Mouse (Mus musculus) cerebellum, adult 2 months (tissue): ENCODE results near the gene Per3. TPM values are rescaled to one million over a fixed set of nuclear protein-coding genes. Genes with fewer than 3 reads are reported as not detected.

Experiments
- DNase-seq, 2 experiments: peaks; one replicate each; pipeline ENCODE4 v3.0.0; 2021
- H3K27ac ChIP-seq: fragments of 200-500 bp; 2 replicates; pipeline ENCODE4 v1.5.1; 2012; ENCODE audit warnings: low read length, control low read depth, inconsistent platforms; ENCODE audit not compliant: insufficient read depth
- H3K27me3 ChIP-seq: fragments of 200-500 bp; 2 replicates; pipeline ENCODE4 v1.6.1; 2012; ENCODE audit warnings: inconsistent platforms, mild to moderate bottlenecking, low read length, moderate library complexity; ENCODE audit not compliant: control insufficient read depth, insufficient read depth
- H3K4me1 ChIP-seq: fragments of 200-500 bp; 2 replicates; pipeline ENCODE4 v1.6.1; 2011; ENCODE audit warnings: low read length; ENCODE audit not compliant: control insufficient read depth, insufficient read depth
- H3K4me3 ChIP-seq: fragments of 200-500 bp; replicated peaks from 2 replicates; pipeline ENCODE3; 2011; ENCODE audit warnings: mild to moderate bottlenecking, low read depth, low read length, control low read depth; ENCODE audit not compliant: insufficient read depth
- CTCF ChIP-seq: fragments of 200-500 bp; IDR thresholded peaks from 2 replicates; pipeline ENCODE4 v1.5.1; 2011; ENCODE audit warnings: low read depth, mild to moderate bottlenecking, control low read depth, low read length, moderate library complexity, borderline replicate concordance; ENCODE audit not compliant: insufficient read depth
- POLR2A ChIP-seq: fragments of 200-500 bp; IDR thresholded peaks from 2 replicates; pipeline ENCODE4 v1.6.1; 2011; ENCODE audit warnings: low read length, control low read depth, borderline replicate concordance; ENCODE audit not compliant: insufficient read depth
- WGBS: fragments of 180-500 bp; shearing (Covaris S2); methylation state at CpG from one replicate; pipeline ENCODE4 v1.1.7; 2018; 5-methylcytosine and 5-hydroxymethylcytosine counted together
- polyA plus RNA-seq: library from polyadenylated mRNA; depleted of rRNA; stranded (reverse); fragments of >200 nt; gene quantifications from 2 replicates; pipeline ENCODE4 v1.2.3, GENCODE M21; 2012; rRNA removed

Gene Per3
- polyA plus RNA-seq: 40.0 TPM in 2 replicates

DNA sequence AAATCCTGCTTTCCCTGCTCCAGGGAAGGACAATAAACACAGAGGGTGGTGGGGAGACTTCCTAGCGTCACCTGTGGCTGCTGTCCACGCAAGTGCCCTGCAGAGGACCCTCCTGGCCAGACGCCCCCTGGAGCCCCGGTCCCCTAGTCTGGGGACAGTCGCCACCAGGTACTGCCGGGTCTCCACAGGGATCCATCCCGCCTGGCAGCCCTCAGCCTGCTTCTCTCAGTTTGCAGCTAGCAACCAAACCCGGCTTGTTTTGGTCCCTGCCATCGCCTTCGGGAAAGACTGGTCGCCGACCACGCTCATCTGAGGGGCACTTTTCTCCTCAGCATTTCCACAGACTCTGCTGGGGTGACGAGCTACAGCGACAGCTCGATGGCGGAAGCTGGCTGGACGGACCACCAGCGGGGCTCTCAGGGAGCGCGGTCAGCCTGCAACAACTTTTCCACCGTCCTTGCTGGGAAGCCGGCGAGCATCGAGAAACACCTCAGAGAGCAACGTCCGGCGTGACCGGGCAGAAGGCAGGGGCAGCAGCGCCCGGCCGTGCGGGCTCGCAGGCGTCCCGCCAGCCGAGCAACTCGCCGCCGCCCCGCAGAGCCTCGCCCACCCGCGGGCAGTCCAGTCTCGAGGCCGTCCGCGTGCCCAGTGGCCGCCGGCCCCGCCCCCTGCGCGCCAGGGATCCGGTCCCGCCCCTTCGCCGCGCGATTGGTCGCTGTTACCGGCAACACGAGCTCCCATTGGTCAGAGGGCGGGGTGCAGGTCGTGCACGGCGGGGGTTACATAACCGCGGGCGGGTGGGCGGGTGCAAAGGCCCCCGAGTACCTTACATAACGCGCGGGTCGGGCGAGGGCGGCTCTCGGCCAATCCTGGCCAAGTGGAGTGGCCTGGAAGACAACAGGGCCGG, at the start of gene Per3:
Per3 (minus strand) TSS at position 629 of the 907 bp plus-strand sequence.
- TF ChIP-seq CTCF: no peak
- peak; percentile 87 for TF ChIP-seq POLR2A
- Histone ChIP-seq H3K4me3 (peak within 1 kb of the TSS; percentile 96), H3K27ac (peak within 1 kb of the TSS; percentile 96), H3K4me1 (peaks cover 10% of the 10 kb centered on the region), H3K27me3 (no peaks in the 10 kb centered on the region)
- DNase-seq: peak; percentile 99
- under 1% methylated on average over 79 of the region's 79 CpGs for WGBS

DNA sequence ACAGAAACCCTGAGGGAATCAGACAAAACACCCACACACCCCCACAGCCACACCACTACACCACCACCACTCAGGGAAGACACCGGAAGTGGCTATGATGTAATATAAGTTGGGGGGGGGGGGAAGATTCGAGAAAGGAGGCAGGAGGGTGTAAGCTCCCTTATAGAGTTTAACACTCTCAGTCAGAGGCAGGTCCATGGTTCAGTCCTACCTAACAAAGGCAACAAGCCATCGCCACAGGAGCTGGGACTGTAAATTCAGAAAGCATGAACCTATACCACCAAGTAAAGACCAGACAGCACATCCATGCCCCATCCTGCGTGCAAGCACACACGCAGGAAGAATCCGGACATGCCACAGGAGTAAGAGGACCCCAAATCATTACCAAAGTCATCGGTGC, 44.8 kb upstream of the Per3 start, which contains the start of gene Gm13090:
Gm13090 (plus strand) TSS at position 301 of the 400 bp plus-strand sequence.
- peaks cover 56% of the 10 kb centered on the region for H3K4me1 ChIP-seq
- H3K4me3 ChIP-seq: peak within 1 kb of the TSS; percentile 9
- WGBS: 50% methylated on average over 7 of the region's 7 CpGs
- H3K27me3 ChIP-seq: no peaks in the 10 kb centered on the region
- TF ChIP-seq CTCF (no peak), POLR2A (no peak)
- H3K27ac ChIP-seq: peak within 1 kb of the TSS; percentile 97
- DNase-seq: no peak

- WGBS: 20% methylated on average over 14 of the region's 14 CpGs
- Histone ChIP-seq H3K27me3 (no peaks in the 10 kb centered on the region), H3K4me1 (peaks cover 56% of the 10 kb centered on the region), H3K27ac (peak overlapping the region; percentile 97), H3K4me3 (no peak overlapping the region)
- TF ChIP-seq CTCF: no peak
- no peak for TF ChIP-seq POLR2A
- DNase-seq: peak; percentile 86 to 94
These were observed 44.4 kb upstream of the Per3 start for GRCm38 (mm10) chr4:151088819-151089218.

DNA sequence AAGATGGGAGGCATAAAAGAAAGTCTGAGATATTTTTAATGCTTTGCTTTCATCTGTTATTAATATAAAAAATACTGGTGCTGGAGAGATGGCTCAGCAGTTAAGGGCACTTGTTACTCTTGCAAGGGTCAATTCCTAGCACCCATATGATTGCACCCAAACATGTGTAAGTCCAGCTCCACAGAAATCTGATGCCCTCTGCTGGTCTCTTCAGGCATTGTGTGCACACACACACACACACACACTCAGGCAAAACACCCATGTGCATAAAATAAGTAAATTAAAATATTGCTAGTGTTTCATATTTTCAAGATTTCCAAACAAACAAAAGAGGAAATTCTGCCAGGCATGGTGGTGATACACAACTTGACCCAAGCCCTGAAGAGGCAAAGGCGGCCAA, 42.9 kb upstream of the Per3 start:
- no peak for DNase-seq
- TF ChIP-seq CTCF (no peak), POLR2A (no peak)
- H3K27ac ChIP-seq: peak overlapping the region; percentile 97; the same call in 1 of the 2 replicates
- no peaks in the 10 kb centered on the region for H3K27me3 ChIP-seq
- H3K4me3 ChIP-seq: no peak overlapping the region
- 100% methylated on average over 1 of the region's 1 CpGs for WGBS
- H3K4me1 ChIP-seq: peaks cover 52% of the 10 kb centered on the region

GRCm38 (mm10) chr4:151083027-151083426, 38.6 kb upstream of the Per3 start:
- TF ChIP-seq POLR2A: no peak
- TF ChIP-seq CTCF: no peak
- H3K27ac ChIP-seq: no peak overlapping the region
- WGBS: 79% methylated on average over 5 of the region's 5 CpGs

GRCm38 (mm10) chr4:151081977-151082376, 37.5 kb upstream of the Per3 start:
- peaks cover 12% of the 10 kb centered on the region for H3K4me1 ChIP-seq
- no peak overlapping the region for H3K4me3 ChIP-seq
- 55% methylated on average over 13 of the region's 13 CpGs for WGBS
- DNase-seq: no peak
- no peak for TF ChIP-seq POLR2A
- no peak for TF ChIP-seq CTCF
- H3K27ac ChIP-seq: no peak overlapping the region
- no peaks in the 10 kb centered on the region for H3K27me3 ChIP-seq

More at GRCm38 (mm10) chr4:151083027-151083426, 38.6 kb upstream of the Per3 start:
- DNase-seq: no peak
- Histone ChIP-seq H3K4me3 (no peak overlapping the region), H3K4me1 (peaks cover 15% of the 10 kb centered on the region), H3K27me3 (no peaks in the 10 kb centered on the region)

DNA sequence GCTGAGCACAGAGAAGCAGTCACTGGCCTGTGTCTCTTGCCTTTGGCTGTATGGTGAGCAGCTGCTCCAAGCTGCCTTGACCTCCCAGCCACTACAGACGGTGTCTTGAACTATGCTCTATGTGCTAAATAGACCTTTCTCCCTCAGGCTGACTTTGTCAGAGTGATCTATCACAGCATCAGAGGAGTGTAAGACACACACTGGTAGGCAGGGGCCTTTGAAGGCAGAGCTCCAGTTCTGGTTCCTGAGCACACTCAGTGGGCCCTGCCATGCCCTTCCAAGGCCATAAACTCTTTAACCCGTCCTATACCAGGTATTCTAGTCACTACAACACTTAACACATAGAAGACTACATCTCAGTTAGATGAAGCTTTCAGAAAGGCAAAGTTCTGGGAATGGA, 36.9 kb upstream of the Per3 start:
- Histone ChIP-seq H3K4me3 (no peak overlapping the region), H3K27ac (no peak overlapping the region), H3K27me3 (no peaks in the 10 kb centered on the region), H3K4me1 (peaks cover 11% of the 10 kb centered on the region)
- TF ChIP-seq POLR2A: no peak
- TF ChIP-seq CTCF: no peak
- no peak for DNase-seq
- WGBS: 83% methylated on average over 2 of the region's 2 CpGs

DNA sequence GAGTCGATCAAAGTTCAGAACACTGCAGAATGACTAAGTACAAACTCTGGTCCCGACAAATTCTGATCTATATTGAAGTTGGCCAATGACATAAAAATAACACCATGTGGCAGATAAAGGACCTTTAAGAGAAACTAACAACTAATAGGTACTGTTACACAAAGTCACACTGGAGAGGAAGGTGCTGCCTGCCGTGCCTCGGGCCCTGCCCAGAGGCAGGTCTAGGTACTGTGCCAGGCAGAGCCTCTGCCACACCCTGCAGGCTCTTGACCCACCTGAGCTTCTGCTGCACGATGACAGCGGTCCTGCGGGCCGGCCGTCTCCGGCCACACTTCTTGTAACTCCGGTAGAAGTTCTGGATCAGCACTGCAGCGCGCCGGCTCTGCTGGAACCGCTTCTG, 30.4 kb upstream of the Per3 start:
- Histone ChIP-seq H3K4me3 (no peak overlapping the region), H3K4me1 (peaks cover 3% of the 10 kb centered on the region; the same call in 1 of the 2 replicates), H3K27ac (no peak overlapping the region), H3K27me3 (no peaks in the 10 kb centered on the region)
- TF ChIP-seq POLR2A (no peak), CTCF (no peak)
- WGBS: 84% methylated on average over 15 of the region's 15 CpGs
- DNase-seq: no peak
